Mouse (Mus musculus): Measurements from ENCODE around the gene Glis3.
A peak's percentile ranks its signal among the peaks of the same experiment; 100 is the strongest.

The Glis3 gene

DNA sequence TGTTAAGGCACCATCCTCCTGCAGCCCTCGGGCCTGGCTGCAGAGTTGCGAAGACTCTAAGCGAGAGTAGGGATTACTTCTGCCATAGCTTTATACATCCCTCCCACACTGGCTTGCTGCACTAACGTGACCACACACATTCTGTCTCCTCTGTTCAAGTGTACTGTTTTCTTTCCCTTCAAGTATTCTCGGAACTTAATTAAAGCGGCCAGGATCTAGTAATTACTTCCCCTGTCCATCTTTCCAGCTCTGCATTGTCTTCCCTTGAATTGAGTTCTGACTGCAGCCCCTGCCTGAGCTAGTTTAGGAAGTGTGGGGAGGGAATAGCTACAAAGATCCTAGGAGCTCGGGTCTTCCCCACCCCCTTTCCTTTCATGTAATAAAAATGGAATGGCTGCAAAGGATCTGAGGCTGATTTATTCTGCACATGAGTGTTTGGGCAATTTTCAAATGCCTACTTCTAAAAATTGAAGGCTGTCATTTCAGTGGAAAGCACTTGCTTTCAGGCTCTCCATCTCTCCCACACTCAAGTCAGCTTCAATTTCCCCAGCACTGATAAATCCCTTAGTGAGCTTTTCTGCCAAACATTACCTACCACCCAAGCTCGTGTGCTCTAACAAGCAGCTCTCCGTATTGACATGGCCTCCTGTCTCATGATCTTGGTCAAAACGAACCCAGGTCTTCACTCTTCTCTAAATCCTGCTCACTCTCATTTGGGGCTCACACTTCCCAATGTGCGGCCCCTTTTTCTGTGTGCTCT is 346.7 kb downstream of the Glis3 start:
- peak; percentile 68 for DNase-seq (ENCODE audit: inconsistent ontology term)

DNA sequence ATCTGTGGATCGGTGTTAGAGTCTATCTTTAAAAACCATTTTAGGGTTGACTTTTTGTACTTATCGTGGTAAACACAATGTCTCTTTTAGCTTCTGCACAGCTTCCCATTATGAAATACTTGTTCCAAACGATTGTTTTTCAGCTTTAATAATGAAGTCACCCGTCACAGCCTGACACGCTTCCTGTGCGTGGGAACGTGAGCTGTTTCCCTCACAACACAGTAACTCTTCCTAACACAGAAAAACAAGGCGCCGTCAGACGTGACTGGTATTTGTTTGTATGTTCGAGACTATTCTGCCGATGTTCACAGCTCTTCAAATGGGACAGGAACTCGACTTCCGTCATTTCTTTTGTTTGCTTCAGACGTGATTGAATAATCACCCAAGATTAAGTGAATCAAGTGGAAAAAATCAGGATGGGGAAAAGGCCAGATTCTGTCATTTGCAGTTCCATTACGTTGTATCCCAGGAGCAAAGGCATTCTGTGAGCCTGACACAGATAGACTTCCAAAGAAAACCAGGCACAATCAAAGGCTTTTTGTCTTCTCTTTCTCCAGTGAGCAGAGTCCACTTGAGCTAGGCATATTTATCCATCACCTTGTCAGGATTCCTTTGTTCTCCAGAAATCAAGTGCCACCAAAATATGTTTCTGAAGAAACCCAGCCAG is 351.3 kb downstream of the Glis3 start:
- peak; percentile 77 for DNase-seq (ENCODE audit: inconsistent ontology term)

DNA sequence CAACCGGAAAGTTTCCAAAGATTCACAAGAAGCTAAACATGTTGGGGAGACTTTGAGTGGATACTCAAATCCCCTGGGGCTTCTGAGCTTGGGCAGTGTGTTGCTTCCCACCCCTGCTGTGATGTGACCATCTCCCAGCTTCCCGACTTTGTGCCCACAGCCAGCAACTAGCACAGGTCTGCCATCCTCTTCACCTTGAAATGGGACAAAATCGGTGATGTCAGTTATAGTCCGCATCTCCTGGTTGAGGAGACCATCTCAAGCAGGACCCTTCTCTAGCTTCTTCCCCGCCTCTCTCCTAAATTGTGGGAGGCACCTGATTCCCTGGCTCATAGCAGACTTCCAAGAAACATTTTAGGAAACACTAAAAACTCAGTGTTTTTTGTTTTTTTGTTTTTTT is 352.3 kb downstream of the Glis3 start:
- no peak for DNase-seq (ENCODE audit: inconsistent ontology term)

DNA sequence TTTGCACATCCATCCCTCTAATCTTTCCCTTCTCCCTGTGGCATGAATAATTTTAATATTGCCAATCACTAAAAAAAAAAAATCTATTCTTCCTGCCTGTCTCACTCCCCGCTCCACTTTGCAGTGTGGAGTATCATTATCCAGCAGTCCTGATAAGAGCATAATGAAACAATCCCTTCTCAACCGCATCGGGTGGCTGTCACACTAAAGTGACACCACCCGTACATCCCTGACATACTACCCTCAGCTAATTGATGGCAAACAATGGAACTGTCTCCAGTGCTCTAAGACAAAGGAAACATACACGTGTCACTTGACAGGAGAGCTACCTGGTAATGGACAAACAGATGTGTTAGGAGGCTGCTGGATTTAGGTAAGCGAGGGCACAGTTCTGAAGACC is 373.8 kb downstream of the Glis3 start:
- no peak for DNase-seq (ENCODE audit: inconsistent ontology term)

DNA sequence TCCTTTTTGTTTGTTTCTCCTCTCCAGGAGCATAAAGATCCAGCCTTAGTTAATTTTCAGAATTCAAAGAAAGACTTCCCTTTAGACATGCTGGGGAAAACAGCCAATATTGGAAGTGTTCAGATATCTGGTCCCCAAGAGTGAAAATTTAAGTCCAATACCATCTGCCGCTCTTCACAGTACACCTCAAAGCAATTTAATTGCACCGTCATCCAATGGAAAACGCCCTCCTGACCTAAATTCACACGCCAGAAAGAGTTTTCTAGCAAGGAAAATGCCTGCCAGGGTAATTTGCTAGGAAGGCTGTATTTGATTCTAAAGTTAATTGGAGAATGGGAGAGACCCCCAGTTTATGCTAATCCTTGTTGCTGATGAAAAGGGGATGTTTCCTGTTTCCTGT is 374.4 kb downstream of the Glis3 start:
- peak; percentile 15 for DNase-seq (ENCODE audit: inconsistent ontology term)

DNA sequence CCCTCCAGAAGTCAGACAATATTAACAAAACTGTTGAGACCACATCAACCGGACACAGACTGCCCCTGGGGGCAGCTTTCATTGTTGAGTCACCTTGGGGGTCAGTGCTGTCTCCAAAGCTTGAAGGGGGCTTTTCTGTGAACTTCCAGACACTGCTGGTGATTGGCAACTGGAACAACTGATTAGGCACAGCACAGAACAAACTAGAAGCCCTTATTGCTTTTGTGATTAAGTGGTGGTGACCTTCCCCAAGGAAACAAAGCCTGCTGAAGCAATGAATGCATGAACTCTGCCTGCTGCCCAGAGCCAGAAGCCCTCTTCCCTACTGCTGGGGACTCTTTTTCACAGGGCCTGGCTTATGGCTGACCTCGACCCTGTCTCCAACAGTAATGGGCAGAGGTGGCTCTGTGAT is 377.0 kb downstream of the Glis3 start:
- DNase-seq (ENCODE audit: inconsistent ontology term), result no peak

DNA sequence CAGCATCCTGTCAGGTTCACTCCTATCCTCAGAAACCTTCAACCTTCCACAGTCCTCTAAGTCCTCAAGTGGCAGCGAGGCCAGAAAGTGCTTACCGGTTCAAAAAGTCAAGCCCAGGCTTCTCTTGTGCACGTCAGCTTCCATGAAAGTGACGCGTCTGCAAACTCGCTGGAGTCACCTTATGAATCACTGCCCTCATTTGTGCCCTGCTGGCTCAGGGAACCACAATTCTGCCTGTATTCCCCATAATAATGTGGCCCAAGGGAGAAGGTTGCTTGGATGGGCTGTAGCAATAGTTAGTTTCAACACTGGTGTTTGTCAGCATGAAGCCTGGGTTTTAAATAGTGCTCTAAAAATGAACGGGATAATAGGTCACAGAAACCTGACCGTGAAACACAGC is 379.7 kb downstream of the Glis3 start:
- DNase-seq (ENCODE audit: inconsistent ontology term), result peak; percentile 34

DNA sequence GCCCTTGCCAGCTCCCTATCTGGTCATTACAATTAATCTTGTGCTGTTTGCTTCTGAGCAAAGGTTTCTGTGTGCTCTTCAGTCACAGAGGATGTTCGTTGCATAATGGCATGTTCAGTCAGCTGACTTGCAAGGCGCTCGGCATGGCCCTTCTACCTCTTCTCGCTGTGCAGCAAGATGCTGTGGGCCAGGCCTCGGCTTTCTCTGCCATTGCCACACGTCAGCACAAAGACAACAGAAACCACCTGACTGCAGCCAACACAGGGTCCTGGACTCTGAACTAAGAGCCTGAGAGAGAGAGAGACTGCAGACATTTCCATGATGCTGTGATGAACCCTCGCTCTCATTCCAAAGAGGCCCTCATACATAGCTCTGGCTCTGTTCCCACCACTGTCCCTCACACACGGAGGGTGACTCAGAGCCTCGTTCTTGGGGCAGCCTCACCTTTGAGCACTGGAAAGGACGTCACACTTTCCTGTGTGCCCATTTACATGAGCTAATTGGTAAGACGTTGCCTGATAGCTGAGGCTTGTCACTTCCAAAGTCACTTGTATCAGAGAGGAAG is 380.6 kb downstream of the Glis3 start:
- DNase-seq (ENCODE audit: inconsistent ontology term), result peak; percentile 53

DNA sequence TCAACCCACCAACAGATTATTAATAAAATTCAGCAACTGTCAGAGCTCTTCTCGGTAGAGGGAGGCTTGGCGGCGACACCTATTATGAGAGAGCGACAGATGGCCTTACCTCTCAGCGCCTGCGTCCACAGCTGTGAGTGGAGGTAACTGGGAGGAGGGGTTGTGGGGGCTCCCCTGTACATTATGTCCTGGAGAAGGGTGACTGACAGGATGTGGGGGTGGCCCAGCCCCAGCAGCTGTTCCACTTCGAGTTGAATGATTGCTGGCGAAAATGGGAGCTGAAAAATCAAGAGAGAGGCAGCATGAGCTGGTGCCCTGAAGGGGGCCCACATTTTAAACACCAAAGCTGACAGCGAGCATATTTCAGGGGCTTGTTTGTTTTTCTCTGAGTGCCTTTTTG is 381.2 kb downstream of the Glis3 start:
- DNase-seq (ENCODE audit: inconsistent ontology term), result no peak

DNA sequence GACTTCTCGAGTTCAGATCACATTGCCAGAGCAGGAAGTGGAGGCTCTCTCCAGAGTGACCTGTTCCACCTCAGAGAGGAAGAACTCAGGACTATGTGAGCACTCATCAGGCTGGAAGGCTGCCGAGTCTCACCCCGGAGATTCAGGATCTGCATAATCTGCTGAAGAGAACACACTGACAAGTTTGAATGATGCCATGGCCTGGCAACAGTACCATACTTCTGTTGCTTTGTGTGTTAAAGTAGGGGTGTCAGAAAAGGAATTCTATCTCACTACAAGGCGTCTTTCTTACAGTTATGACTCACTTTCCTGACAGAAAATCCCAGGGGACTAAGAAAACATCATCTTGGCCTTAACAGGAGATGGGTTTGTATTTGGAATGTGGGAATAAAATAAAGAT is 388.3 kb downstream of the Glis3 start:
- DNase-seq (ENCODE audit: inconsistent ontology term), result no peak

DNA sequence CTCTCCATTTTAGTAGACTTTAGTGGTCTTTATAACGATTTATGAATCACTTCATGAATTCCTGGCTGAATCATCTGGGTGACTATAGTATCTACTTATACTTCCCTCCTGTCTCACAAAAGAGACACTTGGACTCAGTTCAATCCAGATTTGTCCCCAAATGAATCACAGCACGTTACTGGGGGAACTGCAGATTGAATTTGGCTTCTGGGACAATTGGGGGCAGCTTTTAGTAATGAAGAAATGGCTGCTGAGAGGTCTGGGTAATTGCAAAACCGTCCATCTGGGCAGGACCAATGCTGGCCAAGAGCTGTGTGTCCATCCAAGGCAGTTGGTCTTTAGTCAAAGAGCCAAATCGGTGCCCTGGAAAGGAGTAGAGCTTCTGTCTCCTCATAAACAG is 390.4 kb downstream of the Glis3 start:
- peak; percentile 88 for DNase-seq (ENCODE audit: inconsistent ontology term)

DNA sequence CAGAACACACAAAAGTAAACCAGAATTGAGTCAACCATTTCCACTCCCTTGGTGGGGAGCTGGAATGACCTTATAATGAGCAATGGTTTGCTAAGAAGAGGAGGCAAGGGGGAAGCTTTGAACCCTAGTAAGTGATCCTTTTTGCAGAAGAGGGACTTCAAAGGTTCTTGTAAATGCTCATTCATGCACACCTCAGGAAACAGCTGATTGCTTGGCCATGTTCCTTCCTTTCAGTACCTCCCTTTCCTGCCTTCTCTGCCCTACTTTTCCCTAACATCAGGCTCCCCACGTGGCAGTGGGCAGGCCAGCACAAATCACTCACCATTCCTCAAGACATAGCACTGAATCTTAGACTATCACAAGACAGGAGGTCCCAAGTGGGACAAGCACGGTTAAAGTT is 392.4 kb downstream of the Glis3 start:
- DNase-seq (ENCODE audit: inconsistent ontology term), result peak; percentile 85

DNA sequence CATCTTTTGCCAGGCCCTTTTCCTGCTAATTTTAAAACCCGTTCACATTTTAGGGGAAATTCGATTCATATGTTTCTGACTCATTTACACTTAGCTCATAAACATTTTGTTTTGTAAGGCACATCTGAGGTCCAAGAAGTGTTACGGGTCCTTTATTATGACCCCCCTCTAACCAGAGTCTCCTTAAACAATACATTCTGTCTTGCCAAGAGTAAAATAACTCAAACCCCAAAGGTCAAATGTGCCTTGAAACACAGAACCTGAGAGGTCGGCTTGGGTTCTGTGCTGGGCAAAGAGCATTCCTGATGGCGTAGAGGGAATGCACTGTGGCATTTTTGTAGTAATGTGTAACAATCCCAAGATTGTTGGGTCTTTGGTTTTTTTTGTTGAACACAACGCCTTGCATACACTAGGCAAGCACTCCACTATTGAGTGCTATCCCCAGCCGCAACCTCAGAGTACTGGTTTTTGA is 395.7 kb downstream of the Glis3 start:
- peak; percentile 59 for DNase-seq (ENCODE audit: inconsistent ontology term)

DNA sequence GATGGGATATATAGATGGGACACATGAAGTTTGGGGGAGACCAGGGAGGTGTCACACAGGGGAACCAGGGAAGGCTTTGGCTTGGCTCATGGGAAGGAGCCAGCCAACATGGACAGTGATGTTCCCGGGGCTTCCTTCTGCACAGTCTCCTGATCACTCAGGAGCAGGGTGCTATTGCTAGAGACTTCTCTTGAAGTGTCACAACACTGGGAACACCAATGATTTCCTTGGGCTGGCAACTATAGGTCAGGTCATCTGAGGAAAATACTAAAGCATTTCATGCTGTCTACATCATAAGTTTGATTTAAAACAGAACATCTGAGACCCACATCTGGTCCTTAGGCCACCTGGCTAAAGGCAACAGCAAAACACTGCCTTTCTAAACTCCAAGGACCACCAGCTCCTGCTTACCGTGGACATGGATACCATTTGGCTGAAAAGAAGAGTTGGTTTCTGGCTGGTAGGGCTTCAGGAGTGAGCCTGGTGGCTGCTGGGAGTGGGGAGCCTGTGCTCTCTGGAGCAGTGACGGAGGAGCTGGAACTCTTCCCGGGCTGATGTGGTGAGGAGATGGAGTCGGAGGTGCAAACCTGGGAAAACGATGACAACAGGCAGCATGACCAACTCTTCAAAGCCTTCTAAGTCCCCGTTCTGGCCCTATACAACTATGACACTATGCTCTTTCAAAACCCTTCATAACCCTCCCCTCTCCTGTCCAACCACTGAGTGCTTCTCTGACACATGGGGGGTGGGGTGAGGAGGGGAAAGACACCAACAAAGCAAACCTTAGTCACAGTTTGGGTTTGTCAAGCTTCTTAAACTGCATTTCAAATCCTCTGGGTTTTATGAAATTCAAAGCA is 396.4 kb downstream of the Glis3 start:
- DNase-seq (ENCODE audit: inconsistent ontology term), result no peak

DNA sequence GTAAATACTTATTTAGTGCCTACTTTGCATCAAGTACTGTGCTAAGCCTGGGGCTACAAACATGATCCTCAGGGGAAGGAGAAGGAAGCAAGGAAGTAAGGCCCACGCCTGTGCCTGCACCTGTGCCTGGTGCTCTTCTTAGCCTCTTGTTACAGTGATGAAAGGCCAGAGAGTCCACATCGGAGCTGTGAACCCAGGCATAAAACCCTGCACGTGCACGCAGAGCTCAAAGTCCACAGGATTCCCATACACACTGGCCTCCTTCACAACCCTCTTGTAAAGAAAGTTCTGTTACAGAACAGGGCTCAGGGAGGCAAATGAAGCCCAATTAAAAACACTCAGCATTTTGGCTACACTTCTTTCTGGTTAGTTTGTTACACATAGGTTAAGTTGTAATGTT is 398.5 kb downstream of the Glis3 start:
- no peak for DNase-seq (ENCODE audit: inconsistent ontology term)

DNA sequence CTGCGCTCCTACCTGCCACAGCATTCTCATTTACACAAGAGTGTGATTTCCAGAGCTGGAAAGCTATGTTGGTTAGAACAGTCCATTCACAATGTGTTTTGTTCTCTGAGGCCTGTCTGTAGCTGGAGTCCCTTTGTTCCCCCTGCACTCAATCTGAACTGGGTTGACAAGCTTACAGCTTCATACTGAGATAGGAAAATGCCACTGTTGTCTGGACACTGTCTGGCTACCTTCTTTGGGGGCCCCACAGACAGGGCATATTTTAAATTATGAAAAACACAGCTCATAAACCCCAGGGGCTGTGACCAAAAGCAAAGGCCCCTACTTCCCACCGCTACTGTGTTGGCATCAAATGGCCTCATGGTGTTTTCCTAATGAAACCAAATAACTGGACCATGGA is 402.8 kb downstream of the Glis3 start:
- DNase-seq (ENCODE audit: inconsistent ontology term), result no peak

DNA sequence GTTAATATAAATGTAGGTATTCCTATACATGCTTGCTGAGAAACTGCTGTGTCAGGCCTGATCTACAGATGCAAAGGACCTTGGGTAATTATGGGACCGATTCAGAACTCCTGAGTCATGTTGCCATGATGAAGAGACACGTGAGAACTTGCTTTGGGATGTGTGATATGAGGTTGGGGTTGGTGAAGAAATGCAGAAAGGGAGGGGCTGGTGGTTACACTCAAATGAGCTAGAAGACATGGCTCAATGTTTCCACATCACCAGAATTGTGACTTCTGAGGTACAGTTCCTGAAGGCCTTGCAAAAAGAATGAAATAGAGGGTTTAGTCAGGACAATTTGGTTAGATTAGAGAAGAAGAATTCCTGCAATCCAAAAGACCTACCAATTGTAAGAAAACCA is 405.4 kb downstream of the Glis3 start:
- no peak for DNase-seq (ENCODE audit: inconsistent ontology term)

DNA sequence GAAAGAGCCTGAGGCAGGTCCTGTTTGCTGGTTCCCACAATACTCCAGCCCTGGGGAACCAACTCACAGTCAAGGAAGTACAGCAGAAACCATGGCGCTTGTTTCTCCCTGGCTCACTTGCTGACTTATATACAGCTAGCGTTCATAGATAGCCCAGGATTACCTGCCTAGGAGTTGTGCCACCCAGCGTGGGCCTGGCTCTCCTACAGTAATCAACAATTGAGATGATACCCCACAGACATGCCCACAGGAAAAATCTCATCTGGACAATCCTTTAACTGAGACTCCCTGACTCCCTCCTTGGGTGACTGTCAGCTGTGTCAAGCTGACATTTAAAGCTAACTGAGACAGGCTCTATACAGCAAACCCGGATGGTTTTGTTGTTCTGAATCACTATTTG is 405.9 kb downstream of the Glis3 start:
- no peak for DNase-seq (ENCODE audit: inconsistent ontology term)

DNA sequence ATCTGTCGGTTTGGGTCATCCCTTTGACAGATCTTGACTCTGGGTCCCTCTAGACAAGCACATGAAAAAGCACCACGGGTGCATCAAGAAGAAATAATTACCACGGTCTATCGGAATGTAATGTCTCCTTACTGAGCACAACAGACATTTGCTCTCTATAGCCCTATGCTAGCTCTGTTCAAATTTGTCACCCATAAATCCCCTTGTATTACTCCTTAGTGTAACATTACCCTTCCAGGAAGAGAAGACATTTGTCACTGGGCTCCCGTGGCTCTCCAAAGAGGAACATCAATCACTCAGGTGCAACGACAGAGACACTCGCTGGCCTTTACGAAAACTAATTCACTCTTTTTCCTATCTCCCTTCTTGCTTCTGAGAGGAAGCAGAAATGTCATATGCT is 413.0 kb downstream of the Glis3 start:
- DNase-seq (ENCODE audit: inconsistent ontology term), result no peak

DNA sequence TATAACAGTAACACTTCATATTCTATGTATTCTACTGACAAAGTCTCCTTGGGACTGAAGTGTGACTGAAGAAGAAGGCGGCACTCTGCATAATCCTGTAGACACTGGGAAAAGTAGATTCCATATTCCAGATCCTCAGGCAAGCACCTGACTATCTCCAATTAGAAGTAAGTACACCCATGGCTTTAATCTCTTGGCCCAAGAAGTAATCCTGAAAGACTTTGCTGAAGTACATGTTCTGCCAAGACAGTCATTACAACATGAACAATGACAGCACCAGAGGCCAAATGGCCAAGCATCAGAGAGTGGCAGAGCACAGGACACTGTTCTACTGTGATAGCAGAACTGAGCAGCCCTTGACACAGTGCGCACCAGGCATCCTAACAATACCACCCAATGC is 414.1 kb downstream of the Glis3 start:
- DNase-seq (ENCODE audit: inconsistent ontology term), result no peak

DNA sequence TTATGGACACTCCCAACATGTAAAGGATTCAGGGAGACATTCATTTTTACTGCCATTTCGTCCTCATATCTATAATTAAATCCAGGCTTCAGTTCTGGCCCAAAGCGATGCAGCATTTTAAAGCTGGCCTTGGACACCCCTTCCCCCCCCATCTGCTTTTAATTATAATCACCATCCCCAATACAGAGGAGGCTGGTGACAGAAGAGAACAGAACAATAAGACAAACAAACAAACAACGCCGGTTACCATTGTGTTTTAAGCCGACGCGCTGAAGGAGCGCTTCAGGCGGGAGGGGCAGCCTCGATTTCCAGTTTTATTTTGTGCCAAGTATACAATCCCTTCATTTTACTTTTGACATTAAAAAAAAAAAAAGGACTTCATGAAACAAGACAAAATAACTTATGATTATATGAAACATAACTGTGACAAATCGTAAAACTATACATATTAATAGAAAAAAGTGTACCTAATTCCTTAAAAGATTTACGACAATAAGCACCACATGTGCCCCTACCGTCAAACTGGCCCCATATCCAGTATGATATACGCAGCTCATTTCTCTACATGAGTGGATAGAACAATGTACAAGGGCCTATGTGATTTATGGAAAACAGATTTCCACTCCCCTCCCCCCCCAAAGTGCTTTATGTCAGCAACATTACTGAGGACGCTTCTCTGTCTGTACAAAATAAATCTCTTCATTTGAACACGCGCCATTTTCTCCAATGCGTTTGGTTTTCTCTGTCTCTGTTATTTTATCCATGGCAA is 420.8 kb downstream of the Glis3 start:
- no peak for DNase-seq (ENCODE audit: inconsistent ontology term)
